ENCODE assay signal across 8 mouse cellular contexts in the genomic region with DNA sequence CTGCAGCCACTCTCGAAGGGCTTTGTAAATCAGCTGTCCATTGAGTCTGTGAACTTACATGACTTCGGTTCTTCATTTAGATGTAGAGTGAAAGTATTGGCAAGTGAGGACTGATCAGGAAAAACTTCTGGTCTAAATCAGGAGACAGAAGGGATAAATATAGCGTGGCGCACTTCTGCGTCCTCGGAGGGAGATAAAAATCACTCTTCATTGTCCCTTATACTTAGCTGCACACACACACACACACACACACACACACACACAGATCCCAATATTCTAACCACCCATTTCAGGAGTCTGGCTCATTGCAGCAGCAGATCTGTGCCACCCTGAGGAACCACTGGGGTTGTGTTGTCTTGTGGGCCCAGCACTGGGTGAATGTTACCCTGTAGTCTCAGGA. TPM values are rescaled to one million over a fixed set of nuclear protein-coding genes. Genes with fewer than 3 reads are reported as not detected.
DNase-seq lines count a peak whose midpoint lies in the region; ATAC-seq lines count a peak whose summit lies in the region.
"Had no signal": no experiment of that assay in that cellular context is flagged by ENCODE, and none has a peak within 500 bp of the region (broad histone marks: within the 10 kb centered on the region; RNA-seq: fewer than 3 reads in every experiment).

No protein-coding gene starts in this region.

- ATAC-seq in hindbrain, embryonic 13.5 days (ENCODE audit: low FRiP score) = peak; percentile 25; the same call in 1 of the 2 replicates
- ATAC-seq in hindbrain, embryonic 11.5 days (ENCODE audit: low FRiP score) = no peak
- no peak for ATAC-seq in embryonic facial prominence, embryonic 14.5 days (ENCODE audit: low read depth)
- no peak for ATAC-seq in midbrain, embryonic 11.5 days (ENCODE audit: low FRiP score)

- H3K4me1 ChIP-seq in hindbrain, embryonic 13.5 days (replicated peaks) = peaks cover 47% of the 10 kb centered on the region
- 0 out of 2 replicates have a peak, but pooled peaks cover 2% of the 10 kb centered on the region for H3K4me1 ChIP-seq in hindbrain, embryonic 11.5 days (replicated peaks; ENCODE audit: control insufficient read depth, insufficient read depth, low read length)
- peaks cover 17% of the 10 kb centered on the region for H3K4me1 ChIP-seq in embryonic facial prominence, embryonic 14.5 days (ENCODE audit: control insufficient read depth, insufficient read depth, low read length)
- peaks cover 8% of the 10 kb centered on the region for H3K4me1 ChIP-seq in midbrain, embryonic 11.5 days (ENCODE audit: control insufficient read depth, insufficient read depth, low read length)

- H3K9me3 ChIP-seq in hindbrain, embryonic 13.5 days = no peaks in the 10 kb centered on the region
- H3K9me3 ChIP-seq in hindbrain, embryonic 11.5 days (ENCODE audit: control insufficient read depth, low read length) = no peaks in the 10 kb centered on the region
- H3K9me3 ChIP-seq in embryonic facial prominence, embryonic 14.5 days (ENCODE audit: control insufficient read depth, low read length) = no peaks in the 10 kb centered on the region
- no peaks in the 10 kb centered on the region for H3K9me3 ChIP-seq in midbrain, embryonic 11.5 days (ENCODE audit: control insufficient read depth, low read length)

- WGBS in hindbrain, embryonic 13.5 days = 72% methylated on average over 6 of the region's 6 CpGs
- WGBS in hindbrain, embryonic 11.5 days = 87% methylated on average over 6 of the region's 6 CpGs
- 69% methylated on average over 6 of the region's 6 CpGs for WGBS in embryonic facial prominence, embryonic 14.5 days
- 90% methylated on average over 6 of the region's 6 CpGs for WGBS in midbrain, embryonic 11.5 days

- no peaks in the 10 kb centered on the region for H3K27me3 ChIP-seq in hindbrain, embryonic 13.5 days
- no peaks in the 10 kb centered on the region for H3K27me3 ChIP-seq in hindbrain, embryonic 11.5 days (ENCODE audit: control insufficient read depth, insufficient read depth, low read length)
- no peaks in the 10 kb centered on the region for H3K27me3 ChIP-seq in embryonic facial prominence, embryonic 14.5 days (replicated peaks; ENCODE audit: control insufficient read depth, insufficient read depth, low read length)
- H3K27me3 ChIP-seq in midbrain, embryonic 11.5 days (ENCODE audit: control insufficient read depth, insufficient read depth, low read length) = no peaks in the 10 kb centered on the region

- no peaks in the 10 kb centered on the region for H3K36me3 ChIP-seq in hindbrain, embryonic 13.5 days
- no peaks in the 10 kb centered on the region for H3K36me3 ChIP-seq in hindbrain, embryonic 11.5 days (ENCODE audit: control insufficient read depth, insufficient read depth, low read length)
- H3K36me3 ChIP-seq in embryonic facial prominence, embryonic 14.5 days (ENCODE audit: control insufficient read depth, insufficient read depth, low read length) = no peaks in the 10 kb centered on the region
- no peaks in the 10 kb centered on the region for H3K36me3 ChIP-seq in midbrain, embryonic 11.5 days (ENCODE audit: control insufficient read depth, insufficient read depth, low read length)

- no peak for DNase-seq in hindbrain, embryonic 11.5 days (ENCODE audit: low spot score)
- peak; percentile 45 for DNase-seq in MN1 (ENCODE audit: low spot score)
- no peak for DNase-seq in embryonic facial prominence, embryonic 14.5 days (ENCODE audit: low spot score)
- peak; percentile 54 for DNase-seq in midbrain, embryonic 11.5 days (ENCODE audit: low spot score, missing footprints)
- DNase-seq in cerebellum, adult 8-10 months = no peak
- no peak for DNase-seq in thymus, postnatal 0 days (ENCODE audit: low spot score)

- peak overlapping the region; percentile 72 for H3K27ac ChIP-seq in hindbrain, embryonic 13.5 days
- no peak overlapping the region for H3K27ac ChIP-seq in hindbrain, embryonic 11.5 days (ENCODE audit: low read depth, low read length)
- peak overlapping the region; percentile 6 for H3K27ac ChIP-seq in embryonic facial prominence, embryonic 14.5 days (replicated peaks; ENCODE audit: low read depth, low read length)
- no peak overlapping the region for H3K27ac ChIP-seq in midbrain, embryonic 11.5 days (ENCODE audit: low read depth, low read length)

- H3K4me3 ChIP-seq in hindbrain, embryonic 13.5 days = no peak overlapping the region
- H3K4me3 ChIP-seq in hindbrain, embryonic 11.5 days (ENCODE audit: low read depth, low read length) = no peak overlapping the region
- no peak overlapping the region for H3K4me3 ChIP-seq in embryonic facial prominence, embryonic 14.5 days (ENCODE audit: low read depth, low read length)
- H3K4me3 ChIP-seq in midbrain, embryonic 11.5 days (ENCODE audit: low read depth, low read length) = no peak overlapping the region
- H3K4me3 ChIP-seq: myocyte had no signal

- H3K4me2 ChIP-seq in hindbrain, embryonic 13.5 days = no peak overlapping the region
- no peak overlapping the region for H3K4me2 ChIP-seq in hindbrain, embryonic 11.5 days (replicated peaks; ENCODE audit: low read depth, low read length)
- H3K4me2 ChIP-seq in embryonic facial prominence, embryonic 14.5 days (ENCODE audit: low read depth, low read length) = no peak overlapping the region
- H3K4me2 ChIP-seq in midbrain, embryonic 11.5 days = no peak overlapping the region

- no peak overlapping the region for H3K9ac ChIP-seq in hindbrain, embryonic 13.5 days
- H3K9ac ChIP-seq in hindbrain, embryonic 11.5 days (ENCODE audit: low read depth, low read length) = no peak overlapping the region
- no peak overlapping the region for H3K9ac ChIP-seq in embryonic facial prominence, embryonic 14.5 days (ENCODE audit: low read depth, low read length)
- H3K9ac ChIP-seq in midbrain, embryonic 11.5 days (ENCODE audit: low read length) = no peak overlapping the region

RNA-seq across cellular contexts. Expression of gene Arntl, which starts 44.3 kb away (rescaled TPM):
- polyA plus RNA-seq in hindbrain, embryonic 13.5 days (2015; fragmentation: Nextera tagmentation; extraction: Ambion mirVana) = 11.5 and 13.2 TPM in 2 replicates
- 6.8 and 7.7 TPM in 2 replicates for polyA plus RNA-seq in hindbrain, embryonic 11.5 days (2014; fragmentation: Nextera tagmentation; extraction: Ambion mirVana)
- 8.5 and 9.6 TPM in 2 replicates for polyA plus RNA-seq in embryonic facial prominence, embryonic 14.5 days (2014; fragmentation: Nextera tagmentation; extraction: Ambion mirVana)
- polyA plus RNA-seq in midbrain, embryonic 11.5 days (2014; fragmentation: Nextera tagmentation; extraction: Ambion mirVana) = 5.1 and 6.4 TPM in 2 replicates
- 44.0 and 44.4 TPM in 2 replicates for polyA plus RNA-seq in thymus, postnatal 0 days (2015; fragmentation: Nextera tagmentation; extraction: Ambion mirVana)

Comparison
In these comparisons a context has a peak if more than half of its experiments do, and no peak if none do; other contexts are left out.
1. H3K27ac ChIP-seq: peak in hindbrain, embryonic 13.5 days (single experiment) and embryonic facial prominence, embryonic 14.5 days (single experiment); none in hindbrain, embryonic 11.5 days (single experiment) and midbrain, embryonic 11.5 days (single experiment).
2. DNase-seq: peak in MN1 (single experiment) and midbrain, embryonic 11.5 days (single experiment); none in hindbrain, embryonic 11.5 days (single experiment), embryonic facial prominence, embryonic 14.5 days (single experiment), cerebellum, adult 8-10 months (single experiment) and thymus, postnatal 0 days (single experiment).